Mouse (Mus musculus) layer of hippocampus, adult 9-11 months (tissue): ENCODE results near the gene Gpr55.

Experiments used
- DNase-seq: peaks from one replicate; pipeline ENCODE4 v3.0.0; 2022

Gene Gpr55

GRCm38 (mm10) chr1:85908754-85909590, 51.8 kb downstream of the Gpr55 start:
- no peak for DNase-seq

GRCm38 (mm10) chr1:85906892-85907291, 53.9 kb downstream of the Gpr55 start:
- no peak for DNase-seq

- DNase-seq: peak; percentile 55
Observed at GRCm38 (mm10) chr1:85902108-85902561, 58.7 kb downstream of the Gpr55 start.

GRCm38 (mm10) chr1:85901516-85902107, 59.2 kb downstream of the Gpr55 start:
- DNase-seq: no peak

DNA sequence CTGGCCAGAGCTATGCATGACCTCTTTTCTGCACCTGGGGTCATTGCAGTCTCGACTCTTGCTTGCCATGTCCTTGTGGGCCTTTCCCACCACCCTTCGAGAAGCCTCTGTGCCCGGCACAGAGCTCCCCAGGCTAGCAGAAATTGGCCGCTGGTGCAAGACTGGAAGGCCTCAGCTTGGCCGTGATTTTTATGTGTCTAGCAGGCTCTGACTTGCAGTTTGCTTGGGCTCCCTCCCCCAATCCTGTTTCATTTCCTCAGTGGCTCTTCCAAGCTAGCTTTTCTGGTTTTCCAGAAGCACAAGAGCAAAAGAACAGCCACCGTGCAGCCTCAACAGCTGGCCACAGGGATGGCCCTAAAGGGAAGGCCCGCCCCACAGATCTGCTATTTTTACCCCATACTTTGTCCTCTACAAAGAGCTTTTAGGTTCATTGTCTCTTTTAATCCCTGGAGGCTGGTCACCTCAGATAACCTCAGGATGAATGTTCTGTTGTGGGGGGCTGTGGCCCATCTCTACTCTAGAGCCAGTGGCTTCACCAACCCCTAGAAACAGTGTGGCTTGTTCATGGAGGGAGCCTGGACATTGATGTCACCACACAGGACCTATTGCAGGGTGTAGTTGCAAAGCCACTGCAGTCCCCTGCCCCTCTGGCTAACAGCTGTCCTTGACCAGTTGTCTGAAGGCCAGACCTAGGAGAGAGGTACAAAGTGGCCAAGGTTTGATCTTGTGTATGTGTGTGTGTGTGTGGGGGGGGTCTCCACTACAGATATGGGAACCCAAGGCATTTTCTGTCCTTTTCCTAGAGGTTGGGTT, 60.1 kb downstream of the Gpr55 start:
- DNase-seq: no peak

- DNase-seq: peak; percentile 55
Observed at GRCm38 (mm10) chr1:85899388-85899761, 61.4 kb downstream of the Gpr55 start.

DNA sequence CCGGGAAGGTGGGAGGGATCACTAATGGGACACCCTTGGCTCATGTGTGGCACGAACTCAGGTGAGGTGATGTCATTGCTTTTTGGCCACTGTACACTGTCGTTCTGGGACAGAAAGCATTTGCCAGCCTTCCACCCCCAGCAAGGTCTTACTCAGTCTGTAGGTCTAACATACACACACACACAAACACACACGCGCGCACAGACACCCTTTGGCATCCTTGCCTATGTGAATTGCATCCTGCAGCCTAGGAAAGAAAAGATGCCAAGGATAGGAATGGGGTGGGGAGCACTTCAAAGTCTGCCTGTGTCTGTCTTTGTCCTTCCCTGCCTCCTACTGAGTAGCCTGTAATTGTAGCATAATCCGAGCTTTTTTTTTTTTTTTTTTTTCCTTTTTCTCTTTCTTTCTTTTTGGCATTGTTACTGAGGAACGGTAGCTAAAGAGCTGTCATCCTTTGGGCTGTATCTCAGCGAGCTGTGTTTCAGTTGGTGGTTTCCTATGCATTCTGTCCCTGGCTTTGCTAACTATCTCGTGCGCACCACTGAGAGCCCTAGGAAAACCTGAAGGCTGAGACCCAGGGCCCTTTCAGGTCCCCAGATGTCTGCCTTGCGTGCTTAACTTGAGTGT, 61.9 kb downstream of the Gpr55 start:
- no peak for DNase-seq

- no peak for DNase-seq
Observed at GRCm38 (mm10) chr1:85897901-85898760, 62.7 kb downstream of the Gpr55 start.

DNA sequence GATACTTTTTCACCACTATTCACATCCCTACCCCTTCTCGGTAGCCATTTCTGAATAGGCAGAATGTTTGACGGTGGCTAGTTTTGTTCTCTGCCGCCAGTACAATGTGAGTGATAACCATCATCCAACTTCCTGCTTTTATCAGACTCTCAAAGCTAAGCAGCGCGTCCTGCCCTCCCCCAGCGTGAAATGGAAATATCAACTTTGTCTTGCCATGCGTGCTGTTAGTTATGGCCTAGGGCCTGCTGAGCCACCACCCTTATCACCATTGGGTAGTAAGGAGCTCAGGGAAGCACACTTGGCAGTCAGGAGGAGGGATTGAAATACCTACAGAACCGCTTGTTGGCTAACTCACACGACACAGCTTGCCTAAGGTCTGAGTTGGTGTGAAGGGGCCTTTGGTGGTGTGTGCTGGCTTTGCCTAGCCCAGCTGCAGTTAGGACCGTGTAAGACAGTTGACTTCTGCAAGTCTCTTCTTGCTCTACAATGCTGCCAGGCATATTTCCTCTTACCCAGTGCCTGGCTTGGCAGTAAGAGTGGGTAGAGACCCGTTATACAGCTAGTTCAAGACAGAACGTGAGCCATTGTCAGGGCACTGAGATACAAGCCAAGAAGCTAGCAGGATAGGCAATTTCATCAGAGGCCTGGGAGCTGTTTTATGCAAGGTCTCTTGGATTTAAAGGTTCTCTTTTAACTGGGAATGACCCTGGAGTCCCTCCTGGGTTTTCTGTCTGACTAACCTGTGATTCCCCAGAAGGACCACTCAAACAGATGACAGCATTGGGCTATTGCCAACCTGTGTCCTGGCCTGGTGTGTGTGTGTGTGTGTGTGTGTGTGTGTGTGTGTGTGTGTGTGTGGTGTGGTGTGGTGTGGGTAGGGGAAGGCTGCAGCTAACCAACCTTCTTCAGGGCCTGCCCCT, 63.8 kb downstream of the Gpr55 start:
- DNase-seq: no peak

GRCm38 (mm10) chr1:85896110-85896509, 64.7 kb downstream of the Gpr55 start:
- DNase-seq: no peak

DNA sequence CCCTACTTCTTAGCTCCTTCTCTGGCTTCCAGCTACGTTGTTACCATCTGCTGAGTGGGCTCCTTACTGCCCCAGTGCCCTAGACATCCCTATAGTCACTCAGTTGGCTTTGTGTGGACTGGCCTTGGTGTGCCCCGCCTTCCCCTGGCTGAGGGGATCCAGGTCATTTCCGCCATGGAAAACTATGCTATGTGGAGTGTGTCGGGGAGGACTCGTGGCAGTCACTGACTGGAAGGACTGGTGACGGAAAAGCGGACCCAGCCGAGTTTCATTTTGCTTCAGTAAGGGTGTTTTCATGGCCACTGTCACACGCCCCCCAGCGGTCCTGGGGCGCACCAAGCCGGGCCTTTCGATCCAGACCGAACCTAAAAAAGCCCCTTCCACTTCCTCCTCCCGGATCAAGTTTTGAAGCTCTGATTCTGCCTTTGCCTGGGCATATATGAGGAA, 65.4 kb downstream of the Gpr55 start:
- peak; percentile 81 for DNase-seq

- peak; percentile 51 for DNase-seq
Observed at GRCm38 (mm10) chr1:85894748-85895360, 66.0 kb downstream of the Gpr55 start.

DNA sequence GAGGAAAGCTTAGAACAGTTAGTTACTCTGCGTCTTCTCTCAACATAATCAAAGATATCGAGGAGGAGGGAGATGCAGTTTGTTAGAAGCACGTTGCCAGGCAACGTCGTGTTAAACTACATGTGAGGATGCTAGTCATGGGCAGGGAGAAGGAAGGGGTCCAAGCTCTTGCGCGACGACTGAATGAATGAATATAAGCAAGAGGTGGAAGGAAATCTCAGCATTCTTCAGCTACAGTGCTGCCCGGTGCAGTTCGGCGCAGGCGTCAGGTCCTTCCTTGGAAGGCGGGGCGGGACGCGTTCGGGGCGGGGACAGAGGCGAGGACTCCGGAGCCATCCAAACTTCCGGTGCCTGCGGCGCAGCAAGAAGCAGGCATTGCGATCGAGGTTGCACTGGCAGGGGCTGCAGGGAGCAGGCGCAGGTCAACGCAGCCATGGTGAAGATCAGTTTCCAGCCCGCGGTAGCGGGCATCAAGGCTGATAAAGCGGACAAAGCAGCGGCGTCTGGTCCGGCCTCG, 66.5 kb downstream of the Gpr55 start, which contains the start of gene Itm2c:
Itm2c (plus strand) TSS at position 51 of the 517 bp plus-strand sequence.
- peak; percentile 91 for DNase-seq
